Mouse (Mus musculus): ENCODE results near the gene Ccdc77. TPM values are rescaled to one million over a fixed set of nuclear protein-coding genes. Genes with fewer than 3 reads are reported as not detected.

Gene Ccdc77
- total and polyA plus RNA-seq, 3 experiments = 14.4 to 17.9 TPM; not detected in 1

DNA sequence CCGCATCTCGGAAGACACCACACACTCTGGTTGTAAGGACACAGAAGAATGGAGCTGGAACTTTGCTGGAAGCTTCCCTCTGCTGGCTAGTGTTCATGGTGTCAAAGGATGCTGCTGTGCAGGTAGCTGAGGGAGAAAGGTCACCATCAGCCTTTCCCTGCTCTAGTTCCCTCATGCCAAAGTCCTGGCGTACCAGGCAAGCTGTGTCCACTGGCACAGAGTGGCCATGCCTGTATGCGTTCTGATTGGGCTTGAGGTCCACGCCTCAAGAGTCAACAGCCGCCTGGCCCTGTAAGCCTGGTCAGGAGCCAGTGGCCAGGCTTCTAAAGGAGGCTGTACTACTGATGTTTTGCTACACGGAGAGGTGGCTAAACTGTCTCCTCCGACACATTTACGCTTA, 54.8 kb downstream of the Ccdc77 start:
- H3K27me3 ChIP-seq (ENCODE audit: control insufficient read depth in 1 of 2, insufficient read depth in 2 of 2, low read length in 2 of 2) = 0 out of 4 replicates have a peak, but pooled peaks cover 0 to 1% of the 10 kb centered on the region in 2 experiments

DNA sequence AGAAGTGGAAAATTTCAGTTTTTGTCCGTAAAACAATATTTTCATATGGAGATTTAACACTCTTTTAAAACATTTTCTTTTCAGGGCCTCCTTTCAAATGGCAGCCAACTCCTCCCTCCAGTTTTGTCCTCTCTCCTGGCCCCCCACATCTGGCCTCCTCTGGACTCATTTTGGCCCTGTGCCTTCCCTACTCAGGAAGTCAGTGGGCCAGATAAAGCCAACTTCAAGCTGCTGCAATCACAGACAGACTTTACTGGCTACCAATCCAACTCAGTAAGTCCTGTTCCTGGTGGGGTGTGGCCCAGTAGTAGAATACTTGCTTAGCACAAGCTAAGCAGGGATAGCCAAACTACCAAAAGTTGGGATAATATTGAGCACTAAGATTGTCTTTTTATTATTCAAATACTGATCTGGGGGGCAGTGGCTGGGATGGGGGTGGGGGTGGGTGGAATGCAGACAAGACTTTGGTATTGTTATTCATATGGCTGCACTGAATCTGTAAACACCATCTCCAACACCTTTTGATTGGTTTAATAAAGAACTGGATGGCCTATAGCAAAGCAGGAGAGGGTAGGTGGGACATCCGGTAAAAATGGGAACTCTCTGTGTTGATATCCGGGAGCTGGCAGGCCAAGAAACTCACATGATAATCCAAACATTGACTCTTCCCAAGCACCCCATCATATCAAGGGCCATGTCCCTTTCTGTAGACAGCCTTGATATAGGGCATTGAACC, 57.1 kb downstream of the Ccdc77 start:
- no peaks in the 10 kb centered on the region for H3K79me2 ChIP-seq (ENCODE audit: control insufficient read depth, insufficient read depth, low read length, poor library complexity)
- no peak overlapping the region for H3K4me3 ChIP-seq (ENCODE audit: control insufficient read depth in 1 of 2, insufficient read depth in 1 of 2, low read depth in 2 of 2, low read length in 2 of 2)
- H3K36me3 ChIP-seq (ENCODE audit: control insufficient read depth in 1 of 2, insufficient read depth in 2 of 2, low read length in 2 of 2) = peaks cover 0 to 7% of the 10 kb centered on the region in 2 experiments; a peak in 2 of 4 replicates
- H3K9ac ChIP-seq (ENCODE audit: control insufficient read depth, low read depth, low read length, poor library complexity, severe bottlenecking) = no peak overlapping the region
- peaks cover 0 to 1% of the 10 kb centered on the region in 2 experiments; a peak in 1 of 4 replicates for H3K27me3 ChIP-seq (ENCODE audit: control insufficient read depth in 1 of 2, insufficient read depth in 2 of 2, low read length in 2 of 2)
- peaks cover 0 to 11% of the 10 kb centered on the region in 2 experiments; a peak in 2 of 4 replicates for H3K4me1 ChIP-seq (ENCODE audit: control insufficient read depth in 1 of 2, insufficient read depth in 2 of 2, low read length in 2 of 2)
- DNase-seq (ENCODE audit: low read depth, low spot score) = peak; percentile 27
- no peak overlapping the region for H3K27ac ChIP-seq (ENCODE audit: control insufficient read depth, low read depth, low read length)
- TF ChIP-seq MYC (IDR thresholded peaks at IDR 0.05; ENCODE audit: low read depth, low read length) (no peak), GATA1 (IDR thresholded peaks at IDR 0.05; ENCODE audit: low read depth, low read length) (0 out of 2 replicates have a peak, but pooled peaks have one; percentile 19), POLR2A (IDR thresholded peaks at IDR 0.05; ENCODE audit: control insufficient read depth in 1 of 2, insufficient read depth in 1 of 2, low read depth in 1 of 2, low read length in 2 of 2, poor library complexity in 1 of 2) (no peak), CHD1 (IDR thresholded peaks at IDR 0.05; ENCODE audit: low read depth, low read length) (no peak), RCOR1 (IDR thresholded peaks at IDR 0.05; ENCODE audit: low read depth, low read length) (peak; percentile 51; the same call in 1 of the 2 replicates), BHLHE40 (IDR thresholded peaks at IDR 0.05; ENCODE audit: borderline replicate concordance, low read depth, low read length) (no peak), ZMIZ1 (IDR thresholded peaks at IDR 0.05; ENCODE audit: low read depth, low read length) (no peak), MXI1 (IDR thresholded peaks at IDR 0.05; ENCODE audit: low read depth, low read length) (no peak), CTCF (IDR thresholded peaks at IDR 0.05 in 2 of 3, conservative IDR thresholded peaks at IDR 0.05 in 1 of 3; ENCODE audit: control insufficient read depth in 1 of 3, insufficient read depth in 1 of 3, low read depth in 2 of 3, low read length in 3 of 3, poor library complexity in 1 of 3, severe bottlenecking in 1 of 3) (no peak), ZNF384 (IDR thresholded peaks at IDR 0.05; ENCODE audit: low read depth, low read length) (no peak), USF2 (IDR thresholded peaks at IDR 0.05; ENCODE audit: borderline replicate concordance in 1 of 2, insufficient read depth in 1 of 2, low read depth in 1 of 2, low read length in 2 of 2) (no peak), ELF1 (IDR thresholded peaks at IDR 0.05; ENCODE audit: low read depth, low read length) (no peak), ETS1 (IDR thresholded peaks at IDR 0.05; ENCODE audit: low read depth, low read length) (no peak)
- H3K9me3 ChIP-seq (replicated peaks; ENCODE audit: insufficient read depth, low read length) = no peaks in the 10 kb centered on the region

More for the DNA sequence above, 54.8 kb downstream of the Ccdc77 start:
- no peaks in the 10 kb centered on the region for H3K79me2 ChIP-seq (ENCODE audit: control insufficient read depth, insufficient read depth, low read length, poor library complexity)
- peaks cover 0 to 14% of the 10 kb centered on the region in 2 experiments; a peak in 2 of 4 replicates for H3K36me3 ChIP-seq (ENCODE audit: control insufficient read depth in 1 of 2, insufficient read depth in 2 of 2, low read length in 2 of 2)
- no peak for TF ChIP-seq ZKSCAN1 (IDR thresholded peaks at IDR 0.05; ENCODE audit: low read depth, low read length)
- no peak overlapping the region for H3K4me3 ChIP-seq (ENCODE audit: control insufficient read depth in 1 of 2, insufficient read depth in 1 of 2, low read depth in 2 of 2, low read length in 2 of 2)
- peaks cover 0 to 17% of the 10 kb centered on the region in 2 experiments; a peak in 2 of 4 replicates for H3K4me1 ChIP-seq (ENCODE audit: control insufficient read depth in 1 of 2, insufficient read depth in 2 of 2, low read length in 2 of 2)
- no peaks in the 10 kb centered on the region for H3K9me3 ChIP-seq (replicated peaks; ENCODE audit: insufficient read depth, low read length)
- no peak overlapping the region for H3K9ac ChIP-seq (ENCODE audit: control insufficient read depth, low read depth, low read length, poor library complexity, severe bottlenecking)
- H3K27ac ChIP-seq (ENCODE audit: control insufficient read depth, low read depth, low read length) = no peak overlapping the region
- DNase-seq (ENCODE audit: low read depth, low spot score) = no peak
